Mouse (Mus musculus): Measurements from ENCODE around the gene Snrpa1.
"Not testable (repeated sequence)": the region's sequence is repeated elsewhere in the genome, so short reads cannot be mapped to it uniquely, and the experiment has no call there.

The Snrpa1 gene

DNA sequence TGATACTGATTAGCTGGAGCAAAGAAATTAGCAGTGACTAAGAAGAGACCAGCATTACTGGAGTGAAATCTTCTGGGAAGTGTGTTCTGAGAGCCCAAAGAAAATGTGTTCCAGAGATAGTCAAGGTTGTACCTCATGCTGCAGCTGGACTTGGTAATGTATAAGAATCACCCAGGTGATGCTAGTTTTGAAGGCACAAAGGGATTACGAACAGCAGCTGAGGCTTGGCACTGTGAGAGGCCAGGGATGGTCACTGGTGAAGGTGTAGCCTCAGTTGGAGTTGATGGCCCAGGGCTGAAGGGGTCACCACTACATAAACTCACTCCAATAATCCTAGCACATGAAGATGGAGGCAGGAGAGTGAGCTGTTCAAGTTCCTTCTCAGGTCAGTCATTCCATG is at the start of gene Snrpa1:
Gene Snrpa1, plus strand, starts transcription at position 301 of the 400 bp plus-strand sequence.
- in situ Hi-C loops (cut with MboI, MseI): no loop called here

- in situ Hi-C loops (cut with MboI, MseI): no loop called here
Observed at GRCm38 (mm10) chr7:66010518-66010917, 48.3 kb upstream of the Snrpa1 start.

DNA sequence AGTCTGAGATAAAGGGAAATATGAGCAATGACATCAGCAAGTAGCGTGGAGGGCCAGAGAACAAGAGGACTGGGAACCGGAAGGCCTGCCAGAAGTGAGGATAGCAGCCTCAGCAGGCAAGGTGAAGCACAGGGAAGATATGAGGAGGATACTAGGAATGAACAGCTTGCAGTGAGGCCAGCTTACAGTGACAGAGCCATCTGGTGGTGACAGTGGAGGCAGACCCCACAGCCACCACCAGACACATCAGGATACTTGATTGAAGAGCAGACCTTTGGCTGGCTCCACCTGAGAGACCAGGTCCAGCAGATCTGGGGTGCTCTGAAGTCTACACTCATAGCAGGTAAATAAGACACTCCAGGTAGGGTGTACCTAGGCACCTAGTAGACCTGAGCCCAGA is 31.1 kb upstream of the Snrpa1 start:
- in situ Hi-C loops (cut with MboI, MseI): loop anchor here (25.0 kb wide), 1 partner anchor 690 kb away; no protein-coding TSS in a partner anchor

GRCm38 (mm10) chr7:66028766-66029512 is 29.9 kb upstream of the Snrpa1 start:
- in situ Hi-C loops (cut with MboI, MseI): loop anchor here (25.0 kb wide), 1 partner anchor 692 kb away; no protein-coding TSS in a partner anchor

DNA sequence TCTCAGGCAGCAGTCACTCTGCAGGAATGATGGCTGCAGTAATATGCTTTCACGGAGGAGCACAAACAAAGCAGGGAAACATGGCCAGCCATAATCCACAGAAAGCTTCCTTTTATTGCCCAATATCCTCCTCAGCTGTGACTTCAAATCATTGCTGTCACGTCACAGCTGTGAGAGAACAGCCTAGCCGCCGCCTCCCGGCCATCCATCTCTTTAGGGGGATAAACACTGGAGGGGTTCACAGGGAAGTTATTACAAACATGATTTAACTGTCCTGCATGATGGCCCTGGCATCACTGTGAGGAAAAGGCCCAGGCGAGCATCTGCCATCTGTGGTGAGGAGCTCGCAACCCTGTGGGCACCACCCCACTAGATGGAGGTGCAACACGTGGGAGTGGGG is 22.0 kb upstream of the Snrpa1 start:
- in situ Hi-C loops (cut with MboI, MseI): loop anchor here (25.0 kb wide), 1 partner anchor 700 kb away; no protein-coding TSS in a partner anchor

DNA sequence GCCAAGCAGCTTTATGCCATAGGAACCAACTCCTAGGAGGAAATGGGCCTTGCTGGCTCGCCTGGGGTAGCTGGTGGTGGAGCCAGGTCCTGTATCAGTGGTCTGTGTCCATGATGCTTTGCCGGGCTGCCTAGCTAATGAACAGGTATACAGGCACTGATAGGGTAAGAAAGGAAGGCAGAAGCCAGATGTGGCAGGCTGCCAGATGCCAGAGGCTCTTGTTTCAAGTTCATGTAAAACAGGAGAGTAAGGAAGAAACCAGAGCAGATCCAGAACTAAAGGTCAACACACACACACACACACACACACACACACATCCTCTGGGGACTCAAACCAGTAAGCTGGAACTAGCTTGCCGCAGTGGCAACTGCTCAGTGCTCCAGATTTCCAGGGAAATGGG is 20.5 kb upstream of the Snrpa1 start:
- in situ Hi-C loops (cut with MboI, MseI): loop anchor here (25.0 kb wide), 1 partner anchor 701 kb away; no protein-coding TSS in a partner anchor

- in situ Hi-C loops (cut with MboI, MseI): loop anchor here (25.0 kb wide), 1 partner anchor 701 kb away; no protein-coding TSS in a partner anchor
Observed at GRCm38 (mm10) chr7:66038730-66039129, 20.1 kb upstream of the Snrpa1 start.

GRCm38 (mm10) chr7:66040026-66040814 is 18.6 kb upstream of the Snrpa1 start:
- in situ Hi-C loops (cut with MboI, MseI): loop anchor here (25.0 kb wide), 1 partner anchor 703 kb away; no protein-coding TSS in a partner anchor

GRCm38 (mm10) chr7:66043552-66044459 is 15.0 kb upstream of the Snrpa1 start, which contains the start of gene Gm45213:
Gene Gm45213, plus strand, starts transcription at chr7:66043602.
- in situ Hi-C loops (cut with MboI, MseI): loop anchor here (25.0 kb wide), 1 partner anchor 707 kb away; no protein-coding TSS in a partner anchor

DNA sequence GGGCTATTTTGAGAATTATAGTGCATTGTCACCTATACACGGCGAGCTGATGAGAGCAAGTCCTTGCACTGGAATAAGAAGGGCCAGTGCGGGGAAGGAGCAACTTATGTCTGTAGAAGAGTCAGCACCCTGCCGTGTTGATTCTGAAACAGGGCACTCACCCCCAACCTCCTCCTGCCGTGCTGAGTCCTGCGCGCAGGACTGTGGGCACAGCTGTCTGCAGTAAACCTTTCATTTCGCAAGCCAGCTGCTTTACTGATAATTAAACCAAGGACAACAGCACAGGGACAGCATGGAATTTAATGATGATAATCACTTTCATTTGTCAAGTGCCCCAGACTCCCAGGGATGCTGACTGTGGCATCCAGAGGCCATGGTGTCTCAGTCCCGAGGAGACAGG is 14.2 kb upstream of the Snrpa1 start:
- in situ Hi-C loops (cut with MboI, MseI): loop anchor here (25.0 kb wide), 1 partner anchor 707 kb away; no protein-coding TSS in a partner anchor

GRCm38 (mm10) chr7:66046921-66047918 is 11.6 kb upstream of the Snrpa1 start:
- in situ Hi-C loops (cut with MboI, MseI): loop anchor here (25.0 kb wide), 1 partner anchor 710 kb away; no protein-coding TSS in a partner anchor

GRCm38 (mm10) chr7:66047975-66048374 is 10.8 kb upstream of the Snrpa1 start:
- in situ Hi-C loops (cut with MboI, MseI): loop anchor here (25.0 kb wide), 1 partner anchor 711 kb away; no protein-coding TSS in a partner anchor

- in situ Hi-C loops (cut with MboI, MseI): loop anchor here (25.0 kb wide), 1 partner anchor 711 kb away; no protein-coding TSS in a partner anchor
Observed at GRCm38 (mm10) chr7:66048446-66049230, 10.2 kb upstream of the Snrpa1 start.

- in situ Hi-C loops (cut with MboI, MseI): loop anchor here (5.0 kb wide), 1 partner anchor 352 kb away; no protein-coding TSS in a partner anchor
Observed at GRCm38 (mm10) chr7:66053946-66054483, 4.8 kb upstream of the Snrpa1 start.

GRCm38 (mm10) chr7:66055356-66055755 is 3.4 kb upstream of the Snrpa1 start:
- in situ Hi-C loops (cut with MboI, MseI): not testable (repeated sequence)

- in situ Hi-C loops (cut with MboI, MseI): no loop called here
Observed at GRCm38 (mm10) chr7:66060066-66060956, 1.5 kb downstream of the Snrpa1 start.

DNA sequence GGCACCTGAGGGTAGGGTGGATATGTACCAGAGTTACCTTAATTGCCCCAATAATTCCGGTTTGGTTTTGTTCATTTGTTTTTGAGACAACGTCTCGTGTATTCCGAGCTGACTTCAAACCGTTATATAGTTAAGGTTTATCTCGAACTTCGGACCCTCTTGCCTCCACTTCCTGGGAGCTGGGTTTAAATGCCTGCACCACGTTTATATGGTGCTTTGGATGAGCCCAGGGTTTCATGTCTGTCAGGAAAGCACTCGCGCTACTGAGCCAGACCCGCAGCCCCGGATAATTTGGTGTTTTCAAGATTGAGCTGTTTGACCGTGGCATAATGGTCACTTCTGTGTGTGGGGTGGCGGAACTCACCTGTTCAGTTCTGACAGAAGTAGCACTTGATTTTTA is 2.3 kb downstream of the Snrpa1 start:
- in situ Hi-C loops (cut with MboI, MseI): no loop called here

All from T-helper 2 cell (primary cell).